Mouse (Mus musculus): ENCODE measurements around the gene Glra1. TPM values are rescaled to one million over a fixed set of nuclear protein-coding genes. Genes with fewer than 3 reads are reported as not detected.

The Glra1 gene
- polyA plus RNA-seq, 1 experiment from 2014 or later = 2.5 TPM

DNA sequence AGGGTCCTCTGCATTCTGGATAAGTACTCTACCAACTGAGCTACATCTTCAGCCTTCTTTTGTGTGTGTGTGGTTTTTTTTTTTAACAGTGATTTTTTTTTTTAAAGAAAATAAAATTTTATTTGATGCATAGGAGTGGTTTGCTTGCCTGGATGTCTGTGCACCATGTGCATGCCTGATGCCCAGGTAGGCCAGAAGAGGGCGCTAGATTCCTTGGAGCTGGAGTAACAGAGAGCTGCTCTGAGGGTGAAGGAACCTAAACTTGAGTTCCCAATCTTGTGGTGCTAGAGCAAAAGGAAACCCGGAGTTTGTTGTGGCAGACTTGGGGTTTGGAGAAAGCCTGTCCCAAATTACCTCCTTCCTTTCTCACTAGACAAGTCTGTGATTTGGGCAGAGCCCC, 16.8 kb downstream of the Glra1 start:
- WGBS = 70% methylated on average over 2 of the region's 2 CpGs
- H3K4me1 ChIP-seq (ENCODE audit: control insufficient read depth, insufficient read depth, low read depth, low read length) = peaks cover 3% of the 10 kb centered on the region; the same call in 1 of the 2 replicates
- no peak overlapping the region for H3K4me3 ChIP-seq (ENCODE audit: low read length)
- no peaks in the 10 kb centered on the region for H3K36me3 ChIP-seq (ENCODE audit: control insufficient read depth, insufficient read depth, low read length)
- no peak overlapping the region for H3K27ac ChIP-seq (ENCODE audit: low read depth, low read length)
- H3K27me3 ChIP-seq (replicated peaks; ENCODE audit: control insufficient read depth, insufficient read depth, low read length) = no peaks in the 10 kb centered on the region
- no peak overlapping the region for H3K4me2 ChIP-seq (ENCODE audit: low read length)
- ATAC-seq = no peak
- H3K9me3 ChIP-seq (ENCODE audit: control insufficient read depth, low read length) = no peaks in the 10 kb centered on the region
- H3K9ac ChIP-seq (ENCODE audit: low read depth, low read length) = no peak overlapping the region

DNA sequence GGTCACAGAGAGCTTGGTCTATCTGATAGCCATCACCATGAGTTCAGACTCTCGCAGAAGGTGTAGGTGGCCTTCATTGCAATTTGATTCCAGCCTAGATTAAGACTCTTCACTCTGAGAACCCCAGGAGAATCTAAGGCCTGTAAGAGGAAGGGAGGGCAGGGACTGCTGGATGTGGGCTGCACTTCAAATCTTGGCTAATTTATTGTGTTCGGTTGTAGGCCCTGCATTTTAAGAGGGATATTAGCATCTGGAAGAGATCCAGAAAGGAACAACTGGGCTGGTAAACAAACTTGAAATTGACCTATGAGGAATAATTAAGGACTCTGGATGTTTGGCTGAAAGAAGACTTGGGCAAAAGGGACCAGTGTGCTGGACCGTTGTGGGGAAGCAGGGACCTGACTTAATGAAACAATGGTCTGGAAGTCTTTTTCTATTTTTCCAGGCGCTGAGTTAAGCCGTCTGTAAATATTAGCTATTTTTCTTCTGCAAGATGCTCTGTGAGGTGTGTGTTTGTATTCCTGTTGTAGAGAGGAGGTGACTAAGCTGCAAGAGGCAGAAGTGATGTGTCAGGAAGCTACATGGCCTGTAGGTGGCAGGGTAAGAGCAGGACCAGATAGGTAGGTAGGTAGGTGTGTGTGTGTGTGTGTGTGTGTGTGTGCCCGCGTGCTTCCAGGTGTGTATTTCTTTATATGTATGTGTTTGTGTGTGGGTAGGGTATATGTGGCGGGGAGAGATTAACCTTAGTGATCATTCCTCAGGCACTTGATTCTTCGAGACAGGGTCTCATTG, 18.4 kb downstream of the Glra1 start:
- no peak overlapping the region; the same call in 1 of the 2 replicates for H3K27ac ChIP-seq (ENCODE audit: low read depth, low read length)
- no peaks in the 10 kb centered on the region for H3K36me3 ChIP-seq (ENCODE audit: control insufficient read depth, insufficient read depth, low read length)
- ATAC-seq = peak; percentile 63
- no peaks in the 10 kb centered on the region for H3K9me3 ChIP-seq (ENCODE audit: control insufficient read depth, low read length)
- 71% methylated on average over 9 of the region's 9 CpGs for WGBS
- H3K4me2 ChIP-seq (ENCODE audit: low read length) = no peak overlapping the region
- H3K4me3 ChIP-seq (ENCODE audit: low read length) = no peak overlapping the region
- no peaks in the 10 kb centered on the region for H3K27me3 ChIP-seq (replicated peaks; ENCODE audit: control insufficient read depth, insufficient read depth, low read length)
- H3K9ac ChIP-seq (ENCODE audit: low read depth, low read length) = no peak overlapping the region
- H3K4me1 ChIP-seq (ENCODE audit: control insufficient read depth, insufficient read depth, low read depth, low read length) = peaks cover 3% of the 10 kb centered on the region; the same call in 1 of the 2 replicates

DNA sequence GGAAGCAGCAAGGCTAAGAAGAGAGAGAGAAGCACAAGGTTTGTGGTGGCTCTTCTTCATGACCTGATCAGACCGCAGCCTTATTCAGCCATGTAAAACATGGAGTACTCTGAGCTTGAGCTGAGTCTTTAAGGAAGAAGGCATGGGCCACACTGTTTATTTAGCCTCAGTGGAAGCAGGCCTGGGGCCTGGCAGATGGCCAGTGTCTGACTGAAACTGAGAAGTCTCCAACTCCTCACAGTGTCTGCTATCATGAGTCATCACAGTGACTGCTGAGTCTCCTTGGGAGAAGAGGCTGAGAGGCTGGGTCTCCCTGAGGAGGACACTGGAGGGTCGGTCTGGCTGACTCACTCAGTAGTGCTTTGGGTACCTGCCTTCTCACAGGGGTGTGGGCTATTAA, 33.6 kb downstream of the Glra1 start:
- no peak for ATAC-seq
- Histone ChIP-seq H3K4me3 (ENCODE audit: low read length) (no peak overlapping the region), H3K36me3 (ENCODE audit: control insufficient read depth, insufficient read depth, low read length) (no peaks in the 10 kb centered on the region), H3K9ac (ENCODE audit: low read depth, low read length) (no peak overlapping the region), H3K4me1 (ENCODE audit: control insufficient read depth, insufficient read depth, low read depth, low read length) (no peaks in the 10 kb centered on the region), H3K27ac (ENCODE audit: low read depth, low read length) (no peak overlapping the region), H3K4me2 (ENCODE audit: low read length) (no peak overlapping the region), H3K27me3 (replicated peaks; ENCODE audit: control insufficient read depth, insufficient read depth, low read length) (no peaks in the 10 kb centered on the region), H3K9me3 (ENCODE audit: control insufficient read depth, low read length) (no peaks in the 10 kb centered on the region)
- 89% methylated on average over 2 of the region's 2 CpGs for WGBS

DNA sequence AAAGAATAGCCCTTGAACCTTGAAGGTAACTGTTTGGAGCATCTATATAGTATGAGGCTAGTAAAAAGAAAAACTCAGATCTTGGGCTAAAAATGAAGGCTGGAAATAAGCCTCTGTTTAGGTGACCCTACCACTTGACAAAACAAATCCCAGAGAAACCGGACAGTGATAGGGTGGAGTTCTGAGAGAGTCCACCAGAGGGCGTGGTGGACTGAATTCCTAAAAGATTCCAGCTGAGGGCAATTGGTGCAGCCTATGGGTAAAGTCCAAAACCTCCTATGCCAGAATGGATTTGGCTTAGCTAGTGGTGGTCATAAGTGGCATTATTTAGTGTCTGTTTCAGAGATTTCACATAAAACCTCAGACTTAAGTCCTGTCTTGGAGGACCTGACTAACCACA, 36.9 kb downstream of the Glra1 start:
- WGBS = 15% methylated on average over 2 of the region's 2 CpGs
- H3K4me2 ChIP-seq (ENCODE audit: low read length) = no peak overlapping the region
- no peak for ATAC-seq

DNA sequence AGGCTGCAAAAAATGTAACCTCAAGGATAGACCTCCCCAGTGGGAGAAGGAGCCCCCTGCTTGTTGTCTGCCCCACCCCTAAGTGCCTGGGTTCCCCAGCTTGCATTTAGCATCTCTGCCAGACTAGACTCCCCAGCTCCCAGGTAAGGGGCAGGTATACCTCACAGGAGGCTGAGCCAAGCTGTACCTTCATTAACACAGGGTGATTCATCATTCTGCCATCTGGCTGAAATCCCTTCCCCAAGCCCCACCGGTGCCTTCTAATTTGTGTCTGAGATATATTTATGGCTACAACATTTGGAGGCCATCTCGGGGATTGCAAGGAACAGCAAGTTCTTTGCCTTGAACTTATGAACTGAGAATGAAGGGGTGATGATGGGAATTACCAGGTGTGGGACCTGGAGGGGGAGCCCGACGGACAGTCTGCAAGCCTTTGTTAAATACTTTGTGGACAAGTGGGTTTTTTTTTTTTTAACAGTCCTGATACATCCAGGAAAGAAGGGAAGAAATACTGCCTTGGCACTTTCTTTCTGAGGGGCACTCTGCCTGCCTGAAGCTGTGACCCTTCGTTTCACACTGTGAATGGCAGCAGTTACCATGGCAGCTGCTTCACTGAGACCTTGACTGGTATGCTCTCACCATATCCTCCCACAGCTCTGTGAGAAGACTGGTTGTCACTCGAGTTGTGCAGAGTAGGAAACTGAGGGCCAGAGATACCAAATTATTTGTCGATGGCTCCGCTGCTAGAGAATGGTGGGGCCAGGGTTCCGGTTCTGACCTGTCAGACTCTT, 41.5 kb downstream of the Glra1 start:
- peak; percentile 64; the same call in 1 of the 2 replicates for ATAC-seq
- H3K36me3 ChIP-seq (ENCODE audit: control insufficient read depth, insufficient read depth, low read length) = no peaks in the 10 kb centered on the region
- H3K4me3 ChIP-seq (ENCODE audit: low read length) = no peak overlapping the region
- no peaks in the 10 kb centered on the region for H3K27me3 ChIP-seq (replicated peaks; ENCODE audit: control insufficient read depth, insufficient read depth, low read length)
- 0 out of 2 replicates have a peak overlapping the region, but pooled peaks have one; percentile 5 for H3K27ac ChIP-seq (ENCODE audit: low read depth, low read length)
- H3K9ac ChIP-seq (ENCODE audit: low read depth, low read length) = no peak overlapping the region
- WGBS = 33% methylated on average over 9 of the region's 9 CpGs
- no peaks in the 10 kb centered on the region for H3K9me3 ChIP-seq (ENCODE audit: control insufficient read depth, low read length)
- no peak overlapping the region for H3K4me2 ChIP-seq (ENCODE audit: low read length)
- H3K4me1 ChIP-seq (ENCODE audit: control insufficient read depth, insufficient read depth, low read depth, low read length) = peaks cover 8% of the 10 kb centered on the region

More for the DNA sequence above, 36.9 kb downstream of the Glra1 start:
- Histone ChIP-seq H3K4me1 (ENCODE audit: control insufficient read depth, insufficient read depth, low read depth, low read length) (peaks cover 6% of the 10 kb centered on the region), H3K27me3 (replicated peaks; ENCODE audit: control insufficient read depth, insufficient read depth, low read length) (no peaks in the 10 kb centered on the region), H3K27ac (ENCODE audit: low read depth, low read length) (no peak overlapping the region), H3K36me3 (ENCODE audit: control insufficient read depth, insufficient read depth, low read length) (no peaks in the 10 kb centered on the region), H3K9ac (ENCODE audit: low read depth, low read length) (no peak overlapping the region), H3K4me3 (ENCODE audit: low read length) (no peak overlapping the region), H3K9me3 (ENCODE audit: control insufficient read depth, low read length) (no peaks in the 10 kb centered on the region)

DNA sequence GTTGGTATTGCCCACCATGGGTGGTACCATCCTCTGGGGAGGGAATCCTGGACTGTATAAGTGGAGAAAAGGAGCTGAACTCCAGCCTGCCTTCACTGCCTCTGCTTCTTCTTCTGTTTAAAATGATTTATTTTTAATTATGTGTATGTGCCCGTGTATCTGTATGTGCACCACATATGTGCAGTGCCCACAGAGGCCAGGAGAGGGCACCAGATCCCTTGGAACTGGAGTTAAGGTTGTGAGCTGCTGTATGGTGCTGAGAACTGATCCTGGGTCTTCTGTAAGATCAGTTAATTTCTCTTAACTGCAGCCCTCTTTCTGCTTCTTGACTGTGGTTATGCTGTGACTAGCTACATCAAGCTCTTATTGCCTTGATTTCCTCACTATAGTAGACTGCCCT, 62.3 kb downstream of the Glra1 start:
- no peaks in the 10 kb centered on the region for H3K4me1 ChIP-seq (ENCODE audit: control insufficient read depth, insufficient read depth, low read depth, low read length)
- H3K27me3 ChIP-seq (replicated peaks; ENCODE audit: control insufficient read depth, insufficient read depth, low read length) = no peaks in the 10 kb centered on the region
- no peak overlapping the region for H3K9ac ChIP-seq (ENCODE audit: low read depth, low read length)
- H3K9me3 ChIP-seq (ENCODE audit: control insufficient read depth, low read length) = no peaks in the 10 kb centered on the region; the same call in 1 of the 2 replicates
- H3K27ac ChIP-seq (ENCODE audit: low read depth, low read length) = no peak overlapping the region
- WGBS = 81% methylated on average over 1 of the region's 1 CpGs
- H3K4me3 ChIP-seq (ENCODE audit: low read length) = no peak overlapping the region
- no peaks in the 10 kb centered on the region for H3K36me3 ChIP-seq (ENCODE audit: control insufficient read depth, insufficient read depth, low read length)
- no peak for ATAC-seq
- H3K4me2 ChIP-seq (ENCODE audit: low read length) = no peak overlapping the region

DNA sequence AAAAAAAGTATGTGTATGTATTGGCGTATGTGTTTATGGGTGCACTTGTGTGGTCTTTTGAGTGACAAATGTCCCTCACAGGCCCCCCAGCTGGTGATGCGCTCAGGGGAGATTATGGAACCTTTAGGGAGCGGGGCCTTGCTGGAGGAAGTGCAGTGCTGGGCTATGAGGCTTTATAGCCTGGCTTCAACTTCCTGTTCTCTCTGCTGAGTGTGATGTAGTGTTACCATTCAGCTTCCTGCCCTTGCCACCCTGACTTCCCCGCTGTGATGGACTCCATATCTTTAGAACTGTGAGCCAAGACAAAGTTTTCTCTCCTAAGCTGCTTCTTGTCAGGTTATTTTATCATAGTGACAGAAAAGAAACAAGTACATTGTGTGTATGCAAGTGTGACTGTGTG, 65.3 kb downstream of the Glra1 start:
- ATAC-seq = no peak
- Histone ChIP-seq H3K4me3 (ENCODE audit: low read length) (no peak overlapping the region), H3K9me3 (ENCODE audit: control insufficient read depth, low read length) (no peaks in the 10 kb centered on the region; the same call in 1 of the 2 replicates), H3K27me3 (replicated peaks; ENCODE audit: control insufficient read depth, insufficient read depth, low read length) (no peaks in the 10 kb centered on the region), H3K9ac (ENCODE audit: low read depth, low read length) (no peak overlapping the region), H3K27ac (ENCODE audit: low read depth, low read length) (no peak overlapping the region), H3K4me2 (ENCODE audit: low read length) (no peak overlapping the region), H3K36me3 (ENCODE audit: control insufficient read depth, insufficient read depth, low read length) (no peaks in the 10 kb centered on the region), H3K4me1 (ENCODE audit: control insufficient read depth, insufficient read depth, low read depth, low read length) (no peaks in the 10 kb centered on the region)
- WGBS = 72% methylated on average over 4 of the region's 4 CpGs

DNA sequence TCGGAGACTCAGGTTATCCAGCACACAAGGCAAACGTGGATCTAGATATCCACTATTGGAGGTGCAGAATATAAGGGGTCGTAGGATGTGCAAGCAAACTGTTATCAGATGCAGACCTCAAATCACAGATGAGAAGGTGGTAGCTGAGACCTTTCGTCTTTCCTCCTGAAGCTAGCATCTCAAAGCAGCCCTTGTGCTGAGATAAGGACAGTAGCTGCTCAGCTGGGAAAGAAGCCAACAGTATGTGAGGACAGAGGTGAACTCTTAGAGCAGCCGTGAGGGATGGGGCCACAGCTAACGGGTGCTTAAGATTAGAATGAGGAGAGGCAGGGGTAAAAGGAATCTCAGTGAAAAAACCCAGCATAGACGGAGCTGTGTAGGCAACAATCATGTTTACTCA, 65.9 kb downstream of the Glra1 start:
- Histone ChIP-seq H3K27me3 (replicated peaks; ENCODE audit: control insufficient read depth, insufficient read depth, low read length) (no peaks in the 10 kb centered on the region), H3K4me2 (ENCODE audit: low read length) (no peak overlapping the region), H3K9ac (ENCODE audit: low read depth, low read length) (no peak overlapping the region), H3K4me1 (ENCODE audit: control insufficient read depth, insufficient read depth, low read depth, low read length) (no peaks in the 10 kb centered on the region), H3K9me3 (ENCODE audit: control insufficient read depth, low read length) (no peaks in the 10 kb centered on the region; the same call in 1 of the 2 replicates), H3K27ac (ENCODE audit: low read depth, low read length) (no peak overlapping the region), H3K4me3 (ENCODE audit: low read length) (no peak overlapping the region), H3K36me3 (ENCODE audit: control insufficient read depth, insufficient read depth, low read length) (no peaks in the 10 kb centered on the region)
- 67% methylated on average over 7 of the region's 7 CpGs for whole genome bisulfite sequencing
- ATAC-seq = no peak

DNA sequence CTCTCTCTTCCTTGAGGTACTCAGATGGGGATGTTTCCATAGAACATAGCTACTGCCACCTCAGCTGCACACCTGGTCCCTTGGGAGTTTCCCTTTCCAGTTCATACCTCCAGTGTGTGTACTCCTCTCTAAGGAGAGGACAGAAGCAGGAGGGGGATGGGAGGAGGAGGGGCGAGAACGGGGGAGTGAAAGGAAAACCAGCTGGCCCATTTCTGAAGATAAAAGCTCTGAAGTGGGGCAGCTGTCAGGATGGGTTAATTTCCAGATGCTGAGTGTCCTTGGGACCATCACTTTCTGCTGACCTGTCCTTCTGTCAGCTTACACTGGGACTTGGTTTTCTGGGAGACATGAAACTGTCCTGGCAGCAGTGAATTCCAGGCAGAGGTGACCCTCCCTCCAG, 73.2 kb downstream of the Glra1 start:
- no peak for ATAC-seq
- Histone ChIP-seq H3K36me3 (ENCODE audit: control insufficient read depth, insufficient read depth, low read length) (no peaks in the 10 kb centered on the region), H3K4me3 (ENCODE audit: low read length) (no peak overlapping the region), H3K9me3 (ENCODE audit: control insufficient read depth, low read length) (no peaks in the 10 kb centered on the region), H3K4me2 (ENCODE audit: low read length) (no peak overlapping the region), H3K4me1 (ENCODE audit: control insufficient read depth, insufficient read depth, low read depth, low read length) (peaks cover 8% of the 10 kb centered on the region; the same call in 1 of the 2 replicates), H3K27ac (ENCODE audit: low read depth, low read length) (no peak overlapping the region), H3K9ac (ENCODE audit: low read depth, low read length) (no peak overlapping the region), H3K27me3 (replicated peaks; ENCODE audit: control insufficient read depth, insufficient read depth, low read length) (no peaks in the 10 kb centered on the region)
- WGBS = 44% methylated on average over 2 of the region's 2 CpGs
